Mouse (Mus musculus): ENCODE measurements around the gene Gm47841.

The Gm47841 gene

GRCm38 (mm10) chr15:101044531-101044930 lies 2.7 kb downstream of the Gm47841 start:
- no peak for DNase-seq (ENCODE audit: low read depth, low spot score)

- peak; percentile 62 for DNase-seq (ENCODE audit: low read depth, low spot score)
Observed at GRCm38 (mm10) chr15:101042613-101043012, 4.6 kb downstream of the Gm47841 start.

GRCm38 (mm10) chr15:101041966-101042365 lies 5.2 kb downstream of the Gm47841 start:
- DNase-seq (ENCODE audit: low read depth, low spot score) = no peak

GRCm38 (mm10) chr15:101039651-101040050 lies 7.5 kb downstream of the Gm47841 start:
- peak; percentile 79 for DNase-seq (ENCODE audit: low read depth, low spot score)

GRCm38 (mm10) chr15:101028960-101029359 lies 18.2 kb downstream of the Gm47841 start:
- DNase-seq (ENCODE audit: low read depth, low spot score) = no peak

- peak; percentile 55 for DNase-seq (ENCODE audit: low read depth, low spot score)
Observed at GRCm38 (mm10) chr15:101011352-101011751, 35.8 kb downstream of the Gm47841 start.

GRCm38 (mm10) chr15:101008386-101009010 lies 38.7 kb downstream of the Gm47841 start:
- DNase-seq (ENCODE audit: low read depth, low spot score) = no peak

GRCm38 (mm10) chr15:101007236-101007635 lies 40.0 kb downstream of the Gm47841 start:
- DNase-seq (ENCODE audit: low read depth, low spot score) = no peak

- peak; percentile 50 for DNase-seq (ENCODE audit: low read depth, low spot score)
Observed at GRCm38 (mm10) chr15:101006251-101007040, 40.8 kb downstream of the Gm47841 start.

GRCm38 (mm10) chr15:101005717-101006116 lies 41.5 kb downstream of the Gm47841 start:
- DNase-seq (ENCODE audit: low read depth, low spot score) = no peak

- DNase-seq (ENCODE audit: low read depth, low spot score) = no peak
Observed at GRCm38 (mm10) chr15:101004538-101004937, 42.7 kb downstream of the Gm47841 start.

GRCm38 (mm10) chr15:101002466-101002865 lies 44.7 kb downstream of the Gm47841 start:
- DNase-seq (ENCODE audit: low read depth, low spot score) = no peak

- no peak for DNase-seq (ENCODE audit: low read depth, low spot score)
Observed at GRCm38 (mm10) chr15:101001685-101002084, 45.5 kb downstream of the Gm47841 start.

- peak; percentile 66 for DNase-seq (ENCODE audit: low read depth, low spot score)
Observed at GRCm38 (mm10) chr15:100997090-100997489, 50.1 kb downstream of the Gm47841 start.
